Comparison of ENCODE assay signal across 8 mouse cellular contexts in the genomic region with DNA sequence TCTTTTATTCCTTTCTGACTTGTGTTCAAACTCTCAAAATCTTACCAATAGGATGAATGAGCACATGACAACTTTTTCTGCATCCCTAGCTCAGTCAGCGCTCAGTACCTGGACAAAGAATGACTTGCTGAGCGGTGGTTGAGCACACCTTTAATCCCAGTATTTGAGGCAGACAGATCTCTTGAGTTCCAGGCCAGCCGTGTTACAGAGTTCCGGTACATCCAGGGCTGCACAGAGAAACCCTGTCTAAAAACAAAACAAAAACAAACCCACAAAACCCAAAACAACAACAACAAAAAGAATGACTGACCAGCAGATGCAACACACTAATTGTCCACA. TPM values are rescaled to one million over a fixed set of nuclear protein-coding genes. Genes with fewer than 3 reads are reported as not detected.
DNase-seq lines count a peak whose midpoint lies in the region; ATAC-seq lines count a peak whose summit lies in the region.

No protein-coding gene starts in this region.

- H3K27ac ChIP-seq in heart, embryonic 16.5 days (ENCODE audit: low read length) = no peak overlapping the region
- no peak overlapping the region for H3K27ac ChIP-seq in hindbrain, embryonic 11.5 days (ENCODE audit: low read depth, low read length)
- H3K27ac ChIP-seq in midbrain, embryonic 11.5 days (ENCODE audit: low read depth, low read length) = no peak overlapping the region

- intact Hi-C loops in heart, postnatal 36 days (cut with DNase I) = no loop called here

- H3K4me2 ChIP-seq in heart, embryonic 16.5 days (ENCODE audit: low read depth, low read length) = peak overlapping the region; percentile 95
- H3K4me2 ChIP-seq in hindbrain, embryonic 11.5 days (replicated peaks; ENCODE audit: low read depth, low read length) = peak overlapping the region; percentile 95
- peak overlapping the region; percentile 96 for H3K4me2 ChIP-seq in midbrain, embryonic 11.5 days

- H3K4me1 ChIP-seq in heart, embryonic 16.5 days (ENCODE audit: control insufficient read depth, insufficient read depth, low read length) = peaks cover 24% of the 10 kb centered on the region
- peaks cover 5% of the 10 kb centered on the region for H3K4me1 ChIP-seq in hindbrain, embryonic 11.5 days (replicated peaks; ENCODE audit: control insufficient read depth, insufficient read depth, low read length)
- H3K4me1 ChIP-seq in midbrain, embryonic 11.5 days (ENCODE audit: control insufficient read depth, insufficient read depth, low read length) = peaks cover 11% of the 10 kb centered on the region

- 26% methylated on average over 4 of the region's 4 CpGs for WGBS in heart, embryonic 16.5 days
- WGBS in hindbrain, embryonic 11.5 days = 26% methylated on average over 4 of the region's 4 CpGs
- WGBS in midbrain, embryonic 11.5 days = 22% methylated on average over 4 of the region's 4 CpGs

- no peaks in the 10 kb centered on the region for H3K27me3 ChIP-seq in heart, embryonic 16.5 days (ENCODE audit: control insufficient read depth, insufficient read depth, low read length)
- H3K27me3 ChIP-seq in hindbrain, embryonic 11.5 days (ENCODE audit: control insufficient read depth, insufficient read depth, low read length) = no peaks in the 10 kb centered on the region
- no peaks in the 10 kb centered on the region for H3K27me3 ChIP-seq in midbrain, embryonic 11.5 days (ENCODE audit: control insufficient read depth, insufficient read depth, low read length)

- no peak for DNase-seq in heart, postnatal 36 days
- DNase-seq in MEL-GATA-1-ER (ENCODE audit: extremely low read depth, low read depth) = peak; percentile 36
- no peak for DNase-seq in hindbrain, embryonic 11.5 days (ENCODE audit: low spot score)
- DNase-seq in midbrain, embryonic 11.5 days (ENCODE audit: low spot score, missing footprints) = no peak
- DNase-seq in thymus, postnatal 14 days = no peak
- no peak for DNase-seq in ovary, postnatal 36 days (ENCODE audit: low spot score)
- DNase-seq in cerebellum, adult 11 months = no peak

- no peak; the same call in 1 of the 2 replicates for ATAC-seq in heart, embryonic 16.5 days (replicated peaks; ENCODE audit: extremely low read depth, insufficient read depth, low FRiP score)
- ATAC-seq in hindbrain, embryonic 11.5 days (ENCODE audit: low FRiP score) = no peak; the same call in 1 of the 2 replicates
- ATAC-seq in midbrain, embryonic 11.5 days (ENCODE audit: low FRiP score) = no peak

- peak overlapping the region; percentile 90; the same call in 1 of the 2 replicates for H3K9ac ChIP-seq in heart, embryonic 16.5 days (ENCODE audit: low read length)
- peak overlapping the region; percentile 78; the same call in 1 of the 2 replicates for H3K9ac ChIP-seq in hindbrain, embryonic 11.5 days (ENCODE audit: low read depth, low read length)
- H3K9ac ChIP-seq in midbrain, embryonic 11.5 days (ENCODE audit: low read length) = no peak overlapping the region; the same call in 1 of the 2 replicates

- peak overlapping the region; percentile 92 for H3K4me3 ChIP-seq in heart, embryonic 16.5 days (ENCODE audit: low read length)
- peak overlapping the region; percentile 52 for H3K4me3 ChIP-seq in hindbrain, embryonic 11.5 days (ENCODE audit: low read depth, low read length)
- peak overlapping the region; percentile 66 for H3K4me3 ChIP-seq in midbrain, embryonic 11.5 days (ENCODE audit: low read depth, low read length)

- no peaks in the 10 kb centered on the region; the same call in 1 of the 2 replicates for H3K9me3 ChIP-seq in heart, embryonic 16.5 days (replicated peaks; ENCODE audit: control insufficient read depth, low read length)
- H3K9me3 ChIP-seq in hindbrain, embryonic 11.5 days (ENCODE audit: control insufficient read depth, low read length) = no peaks in the 10 kb centered on the region
- H3K9me3 ChIP-seq in midbrain, embryonic 11.5 days (ENCODE audit: control insufficient read depth, low read length) = no peaks in the 10 kb centered on the region

- H3K36me3 ChIP-seq in heart, embryonic 16.5 days (ENCODE audit: control insufficient read depth, insufficient read depth) = peaks cover 2% of the 10 kb centered on the region; the same call in 1 of the 2 replicates
- no peaks in the 10 kb centered on the region for H3K36me3 ChIP-seq in hindbrain, embryonic 11.5 days (ENCODE audit: control insufficient read depth, insufficient read depth, low read length)
- peaks cover 3% of the 10 kb centered on the region; the same call in 1 of the 2 replicates for H3K36me3 ChIP-seq in midbrain, embryonic 11.5 days (ENCODE audit: control insufficient read depth, insufficient read depth, low read length)

RNA-seq across cellular contexts. Expression of a gene that starts 0.2 kb away (rescaled TPM):
- 74.4 and 75.1 TPM in 2 replicates for polyA plus RNA-seq in heart, embryonic 16.5 days (2015; fragmentation: Nextera tagmentation; extraction: Ambion mirVana)
- total RNA-seq in heart, postnatal 36 days (2021) = 100 to 1,000 TPM; 118 to 124 TPM
- polyA plus RNA-seq in hindbrain, embryonic 11.5 days (2014; fragmentation: Nextera tagmentation; extraction: Ambion mirVana) = 60.4 and 66.4 TPM in 2 replicates
- 53.9 and 58.6 TPM in 2 replicates for polyA plus RNA-seq in midbrain, embryonic 11.5 days (2014; fragmentation: Nextera tagmentation; extraction: Ambion mirVana)

RNA-seq across cellular contexts. Expression of a gene that starts 8.1 kb away (rescaled TPM):
- 5.3 and 5.7 TPM in 2 replicates for polyA plus RNA-seq in heart, embryonic 16.5 days (2015; fragmentation: Nextera tagmentation; extraction: Ambion mirVana)
- not detected for total RNA-seq in heart, postnatal 36 days (2021)
- 3.4 and 5.0 TPM in 2 replicates for polyA plus RNA-seq in hindbrain, embryonic 11.5 days (2014; fragmentation: Nextera tagmentation; extraction: Ambion mirVana)
- 0.36 and 0.68 TPM in 2 replicates for polyA plus RNA-seq in midbrain, embryonic 11.5 days (2014; fragmentation: Nextera tagmentation; extraction: Ambion mirVana)

RNA-seq across cellular contexts. Expression of a gene that starts 29.0 kb away (rescaled TPM):
- 105 and 110 TPM in 2 replicates for polyA plus RNA-seq in heart, embryonic 16.5 days (2015; fragmentation: Nextera tagmentation; extraction: Ambion mirVana)
- total RNA-seq in heart, postnatal 36 days (2021) = 10 to 100 TPM; 15.9 to 18.4 TPM
- 80.3 and 83.2 TPM in 2 replicates for polyA plus RNA-seq in hindbrain, embryonic 11.5 days (2014; fragmentation: Nextera tagmentation; extraction: Ambion mirVana)
- 70.6 and 71.9 TPM in 2 replicates for polyA plus RNA-seq in midbrain, embryonic 11.5 days (2014; fragmentation: Nextera tagmentation; extraction: Ambion mirVana)

RNA-seq across cellular contexts. Expression of a gene that starts 32.5 kb away (rescaled TPM):
- 10.5 and 13.2 TPM in 2 replicates for polyA plus RNA-seq in heart, embryonic 16.5 days (2015; fragmentation: Nextera tagmentation; extraction: Ambion mirVana)
- 10 to 100 TPM; 16.5 to 18.0 TPM for total RNA-seq in heart, postnatal 36 days (2021)
- 13.5 and 15.9 TPM in 2 replicates for polyA plus RNA-seq in hindbrain, embryonic 11.5 days (2014; fragmentation: Nextera tagmentation; extraction: Ambion mirVana)
- 13.2 and 16.3 TPM in 2 replicates for polyA plus RNA-seq in midbrain, embryonic 11.5 days (2014; fragmentation: Nextera tagmentation; extraction: Ambion mirVana)

RNA-seq across cellular contexts. Expression of a gene that starts 47.4 kb away (rescaled TPM):
- 105 and 108 TPM in 2 replicates for polyA plus RNA-seq in heart, embryonic 16.5 days (2015; fragmentation: Nextera tagmentation; extraction: Ambion mirVana)
- 10 to 100 TPM; 28.9 to 29.0 TPM for total RNA-seq in heart, postnatal 36 days (2021)
- polyA plus RNA-seq in hindbrain, embryonic 11.5 days (2014; fragmentation: Nextera tagmentation; extraction: Ambion mirVana) = 232 and 254 TPM in 2 replicates
- polyA plus RNA-seq in midbrain, embryonic 11.5 days (2014; fragmentation: Nextera tagmentation; extraction: Ambion mirVana) = 263 and 266 TPM in 2 replicates
